Mouse (Mus musculus) skeletal muscle tissue, adult 2 months (tissue): Measurements from ENCODE around the gene Kcnk3.

Source experiments
- DNase-seq: peaks from one replicate; pipeline ENCODE4 v3.0.0-alpha.2; 2012; ENCODE audit warnings: low read depth, low spot score

Gene Kcnk3

GRCm38 (mm10) chr5:30587681-30588300 lies at the start of gene Kcnk3:
Kcnk3 (plus strand) TSS chr5:30588170.
- DNase-seq, result no peak

GRCm38 (mm10) chr5:30545698-30546097 lies 42.3 kb upstream of the Kcnk3 start, which contains the start of gene Cib4:
Cib4 (minus strand) TSS chr5:30545836.
- DNase-seq, result no peak

GRCm38 (mm10) chr5:30548681-30549080 lies 39.3 kb upstream of the Kcnk3 start:
- DNase-seq, result no peak

- DNase-seq, result no peak
Measured at GRCm38 (mm10) chr5:30550334-30551021, 37.5 kb upstream of the Kcnk3 start.

GRCm38 (mm10) chr5:30551022-30551638 lies 36.8 kb upstream of the Kcnk3 start:
- no peak for DNase-seq

GRCm38 (mm10) chr5:30552006-30552405 lies 36.0 kb upstream of the Kcnk3 start:
- DNase-seq, result no peak

GRCm38 (mm10) chr5:30553936-30554335 lies 34.0 kb upstream of the Kcnk3 start:
- DNase-seq, result no peak

- no peak for DNase-seq
Measured at GRCm38 (mm10) chr5:30554981-30555380, 33.0 kb upstream of the Kcnk3 start.

GRCm38 (mm10) chr5:30556284-30556683 lies 31.7 kb upstream of the Kcnk3 start:
- DNase-seq, result no peak

- no peak for DNase-seq
Measured at GRCm38 (mm10) chr5:30559421-30559820, 28.5 kb upstream of the Kcnk3 start.

- DNase-seq, result no peak
Measured at GRCm38 (mm10) chr5:30559986-30560493, 27.9 kb upstream of the Kcnk3 start.

- no peak for DNase-seq
Measured at GRCm38 (mm10) chr5:30568479-30568878, 19.5 kb upstream of the Kcnk3 start.

GRCm38 (mm10) chr5:30571820-30572219 lies 16.1 kb upstream of the Kcnk3 start:
- no peak for DNase-seq

- DNase-seq, result no peak
Measured at GRCm38 (mm10) chr5:30574367-30574766, 13.6 kb upstream of the Kcnk3 start.

- DNase-seq, result no peak
Measured at GRCm38 (mm10) chr5:30576233-30576632, 11.7 kb upstream of the Kcnk3 start.

- no peak for DNase-seq
Measured at GRCm38 (mm10) chr5:30577251-30577650, 10.7 kb upstream of the Kcnk3 start.

- DNase-seq, result no peak
Measured at GRCm38 (mm10) chr5:30577654-30578310, 10.2 kb upstream of the Kcnk3 start.

- no peak for DNase-seq
Measured at GRCm38 (mm10) chr5:30578445-30579080, 9.4 kb upstream of the Kcnk3 start.

GRCm38 (mm10) chr5:30580725-30581124 lies 7.2 kb upstream of the Kcnk3 start:
- DNase-seq, result no peak

- no peak for DNase-seq
Measured at GRCm38 (mm10) chr5:30582017-30582416, 6.0 kb upstream of the Kcnk3 start.

- DNase-seq, result no peak
Measured at GRCm38 (mm10) chr5:30586616-30587015, 1.4 kb upstream of the Kcnk3 start.

GRCm38 (mm10) chr5:30587101-30587500 lies 869 bp upstream of the Kcnk3 start:
- no peak for DNase-seq
